Mouse (Mus musculus): ENCODE measurements around the gene Fsip1.

DNA sequence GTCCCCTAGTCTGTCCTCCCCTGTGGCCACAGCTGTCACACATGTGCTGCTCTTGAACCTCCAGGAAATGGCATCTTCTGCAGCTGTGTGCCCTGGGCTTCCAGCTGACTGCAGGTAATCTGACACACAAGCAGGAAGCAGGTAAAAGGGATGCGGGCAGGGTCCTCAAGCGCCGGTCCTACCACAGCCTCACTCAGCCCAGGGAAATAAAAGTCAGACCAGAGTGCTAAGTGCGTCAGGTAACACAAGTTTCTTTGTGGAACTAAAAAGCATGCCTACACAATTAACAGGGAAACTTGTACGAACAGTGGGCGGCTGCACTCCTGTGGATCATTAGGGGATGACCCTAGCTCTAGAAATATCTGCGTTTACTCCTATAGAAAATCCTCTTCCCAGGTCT, 20.6 kb downstream of the Fsip1 start:
- no peak for TF ChIP-seq CTCF (IDR thresholded peaks at IDR 0.05; ENCODE audit: low read depth, low read length)
- no peak for TF ChIP-seq POLR2A (IDR thresholded peaks at IDR 0.05; ENCODE audit: borderline replicate concordance, low read depth, low read length)
